Mouse (Mus musculus): ENCODE measurements around the gene Ptms. TPM values are rescaled to one million over a fixed set of nuclear protein-coding genes. Genes with fewer than 3 reads are reported as not detected.
"Not testable (repeated sequence)": the region's sequence is repeated elsewhere in the genome, so short reads cannot be mapped to it uniquely, and the experiment has no call there.

The Ptms gene
- polyA plus RNA-seq, 1 experiment from 2014 or later: 802 TPM

DNA sequence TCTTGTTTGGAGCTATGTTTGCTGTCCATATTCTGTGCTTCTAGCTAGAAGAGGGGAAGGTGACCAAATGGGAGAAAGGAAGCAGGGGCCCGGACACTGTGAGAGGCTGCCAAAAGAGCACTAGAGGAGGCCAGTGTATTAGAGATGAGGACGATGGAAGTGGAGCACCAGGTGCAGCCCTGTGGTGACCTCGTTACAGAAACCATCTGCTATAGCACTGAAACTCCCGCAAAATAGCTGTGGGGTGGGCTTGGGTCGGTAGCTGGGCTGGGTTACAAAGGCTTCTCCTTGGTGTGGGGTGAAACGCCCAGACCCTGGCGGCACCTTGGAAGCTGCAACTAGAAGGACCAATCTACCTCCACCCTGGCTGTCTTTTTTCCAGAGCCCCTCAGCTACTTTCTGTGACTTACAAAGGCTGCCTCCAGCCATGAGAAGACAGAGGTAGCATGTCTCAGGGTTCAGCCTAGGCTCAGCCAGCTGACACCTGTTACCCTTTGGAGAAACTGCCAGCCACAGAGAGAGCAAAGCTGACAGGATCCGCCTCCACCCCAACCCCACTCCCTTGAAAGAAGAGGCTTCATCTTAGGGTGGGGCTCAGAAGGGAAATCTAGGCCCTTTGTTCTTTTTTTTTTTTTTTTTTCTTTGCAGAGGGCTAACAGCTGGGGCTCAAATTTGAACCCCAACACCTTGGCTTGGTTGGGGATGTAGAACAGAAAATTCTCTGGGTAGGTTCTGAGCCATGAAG lies 19.7 kb downstream of the Ptms start:
- no peak overlapping the region for H3K4me3 ChIP-seq (replicated peaks)
- no peaks in the 10 kb centered on the region for H3K27me3 ChIP-seq
- no peak overlapping the region for H3K9ac ChIP-seq (replicated peaks)
- H3K9me3 ChIP-seq: no peaks in the 10 kb centered on the region
- ATAC-seq: no peak
- H3K36me3 ChIP-seq: no peaks in the 10 kb centered on the region
- 48% methylated on average over 8 of the region's 8 CpGs for whole genome bisulfite sequencing
- no peak overlapping the region for H3K4me2 ChIP-seq (replicated peaks)
- peaks cover 23% of the 10 kb centered on the region for H3K4me1 ChIP-seq (replicated peaks)
- no peak overlapping the region for H3K27ac ChIP-seq

DNA sequence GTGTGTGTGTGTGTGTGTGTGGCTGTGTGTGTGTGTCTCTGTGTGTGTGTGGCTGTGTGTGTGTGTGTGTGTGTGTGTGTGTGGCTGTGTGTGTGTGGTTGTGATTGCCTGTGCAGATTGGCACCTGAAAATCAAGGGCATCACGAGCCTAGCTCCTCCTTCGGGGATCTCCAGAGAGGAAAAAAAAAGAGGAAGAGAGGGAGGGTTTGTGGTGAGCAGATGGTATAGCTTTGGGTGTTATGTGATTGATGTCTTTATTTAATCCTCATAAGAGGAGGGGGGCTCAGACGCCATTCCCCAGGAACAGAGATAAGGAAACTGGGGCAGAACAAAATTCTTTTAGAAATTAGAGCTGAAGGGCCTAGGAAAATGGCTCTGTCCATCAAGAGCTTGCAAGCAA lies 21.5 kb downstream of the Ptms start:
- 30% methylated on average over 3 of the region's 3 CpGs for WGBS
- H3K4me1 ChIP-seq (replicated peaks): peaks cover 12% of the 10 kb centered on the region
- H3K4me2 ChIP-seq (replicated peaks): no peak overlapping the region
- no peak overlapping the region for H3K9ac ChIP-seq (replicated peaks)
- no peaks in the 10 kb centered on the region for H3K9me3 ChIP-seq
- no peak overlapping the region for H3K4me3 ChIP-seq (replicated peaks)
- no peak overlapping the region for H3K27ac ChIP-seq
- H3K27me3 ChIP-seq: no peaks in the 10 kb centered on the region
- H3K36me3 ChIP-seq: no peaks in the 10 kb centered on the region
- ATAC-seq: no peak

DNA sequence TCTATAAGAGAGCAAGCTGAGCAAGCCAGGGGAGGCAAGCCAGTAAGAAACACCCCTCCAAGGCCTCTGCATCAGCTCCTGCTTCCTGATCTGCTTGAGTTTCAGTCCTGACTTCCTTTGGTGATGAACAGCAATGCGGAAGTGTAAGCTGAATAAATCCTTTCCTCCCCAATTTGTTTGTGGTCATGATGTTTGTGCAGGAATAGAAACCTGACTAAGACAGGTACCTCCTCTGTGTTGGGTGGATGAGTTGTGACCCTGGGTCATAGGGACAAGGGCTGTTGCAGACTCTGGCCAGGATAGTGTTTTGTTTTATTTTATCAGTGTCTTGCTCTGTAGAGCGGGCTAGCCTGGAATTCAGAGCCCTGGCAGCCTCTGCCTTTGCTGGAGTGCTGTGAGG lies 25.8 kb downstream of the Ptms start:
- H3K9ac ChIP-seq (replicated peaks); H3K9me3 ChIP-seq; H3K4me3 ChIP-seq (replicated peaks); H3K36me3 ChIP-seq; H3K27ac ChIP-seq; H3K4me1 ChIP-seq (replicated peaks); ATAC-seq; H3K4me2 ChIP-seq (replicated peaks); H3K27me3 ChIP-seq: not testable (repeated sequence)
- WGBS: 90% methylated on average over 2 of the region's 2 CpGs

DNA sequence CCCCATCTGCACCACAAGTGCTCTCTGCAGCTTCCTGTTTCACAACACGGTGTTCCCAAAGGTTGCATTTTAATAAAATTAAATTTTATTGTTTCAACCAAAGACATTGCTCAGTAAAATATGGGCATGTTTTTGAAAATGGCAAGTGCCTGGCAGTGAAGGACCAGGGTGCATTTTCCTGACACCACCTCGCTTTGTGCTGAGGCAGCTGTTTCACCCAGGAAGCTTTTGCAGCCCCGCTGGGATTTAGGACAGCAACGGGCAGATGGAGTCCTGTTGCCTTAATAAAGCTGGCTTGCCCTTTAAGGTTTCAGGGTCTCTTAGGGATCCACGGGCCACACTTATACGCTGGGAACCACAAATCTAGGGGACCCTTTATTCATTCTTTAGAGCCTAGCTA lies 28.9 kb downstream of the Ptms start:
- Histone ChIP-seq H3K4me3 (replicated peaks) (no peak overlapping the region), H3K9me3 (no peaks in the 10 kb centered on the region), H3K4me1 (replicated peaks) (no peaks in the 10 kb centered on the region), H3K4me2 (replicated peaks) (no peak overlapping the region), H3K27me3 (no peaks in the 10 kb centered on the region), H3K27ac (no peak overlapping the region), H3K9ac (replicated peaks) (no peak overlapping the region), H3K36me3 (no peaks in the 10 kb centered on the region)
- 60% methylated on average over 6 of the region's 6 CpGs for WGBS
- no peak for ATAC-seq

DNA sequence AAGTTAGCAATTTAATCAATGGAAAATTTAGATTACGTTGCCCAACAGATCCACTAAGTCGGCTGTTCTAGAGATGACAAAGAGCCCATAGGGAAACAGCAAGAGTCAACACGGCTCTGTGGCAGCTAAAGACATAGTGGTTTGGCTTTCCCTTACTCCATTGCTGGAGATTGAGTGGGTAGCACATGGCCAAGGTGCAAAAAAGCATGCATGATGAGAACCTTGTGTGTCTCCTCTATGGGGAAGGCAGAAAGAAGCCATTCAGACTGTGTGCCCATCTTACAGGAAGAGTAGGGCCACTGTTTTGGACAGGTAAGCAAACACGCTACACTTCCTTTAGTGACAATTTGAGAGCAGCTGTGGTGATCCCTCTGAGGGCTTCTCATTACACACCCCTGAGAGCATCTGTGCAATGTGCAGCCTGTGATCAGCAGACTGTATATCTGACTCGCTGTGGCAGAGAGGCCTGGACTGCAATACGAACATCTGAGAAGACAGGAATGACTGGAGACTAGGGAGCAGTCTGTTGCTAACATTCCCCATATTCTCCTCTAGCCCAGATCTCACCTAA lies 31.3 kb downstream of the Ptms start:
- no peaks in the 10 kb centered on the region for H3K27me3 ChIP-seq
- ATAC-seq: no peak
- H3K4me2 ChIP-seq (replicated peaks): no peak overlapping the region
- no peaks in the 10 kb centered on the region for H3K4me1 ChIP-seq (replicated peaks)
- no peaks in the 10 kb centered on the region for H3K9me3 ChIP-seq
- no peak overlapping the region for H3K27ac ChIP-seq
- H3K4me3 ChIP-seq (replicated peaks): no peak overlapping the region
- no peaks in the 10 kb centered on the region for H3K36me3 ChIP-seq
- no peak overlapping the region for H3K9ac ChIP-seq (replicated peaks)
- 92% methylated on average over 6 of the region's 6 CpGs for WGBS

DNA sequence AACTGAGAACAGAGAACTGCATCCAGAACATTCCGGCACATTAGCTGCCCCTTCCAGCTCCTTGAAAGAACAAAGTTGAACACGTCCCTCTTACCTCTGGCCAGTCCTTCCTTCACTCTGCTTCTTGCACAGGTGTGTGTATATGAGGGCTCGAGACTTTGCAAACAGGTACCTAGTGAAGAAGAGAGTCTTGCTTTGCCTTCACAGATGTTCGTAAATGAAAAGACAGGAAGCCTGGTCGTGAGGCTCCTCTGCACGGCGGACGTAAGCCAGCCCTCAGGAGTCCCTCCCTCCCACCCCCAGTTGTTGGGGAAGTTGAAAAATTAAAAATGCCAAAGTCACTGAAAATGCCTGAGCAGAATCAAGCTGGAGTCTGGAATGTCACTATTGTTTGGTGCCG lies 31.9 kb downstream of the Ptms start, which contains the start of gene Cd4:
Gene Cd4 (minus strand): TSS at position 236 of the 400 bp plus-strand sequence.
- WGBS: 92% methylated on average over 9 of the region's 9 CpGs
- no peak within 1 kb of the TSS for H3K4me3 ChIP-seq (replicated peaks)

DNA sequence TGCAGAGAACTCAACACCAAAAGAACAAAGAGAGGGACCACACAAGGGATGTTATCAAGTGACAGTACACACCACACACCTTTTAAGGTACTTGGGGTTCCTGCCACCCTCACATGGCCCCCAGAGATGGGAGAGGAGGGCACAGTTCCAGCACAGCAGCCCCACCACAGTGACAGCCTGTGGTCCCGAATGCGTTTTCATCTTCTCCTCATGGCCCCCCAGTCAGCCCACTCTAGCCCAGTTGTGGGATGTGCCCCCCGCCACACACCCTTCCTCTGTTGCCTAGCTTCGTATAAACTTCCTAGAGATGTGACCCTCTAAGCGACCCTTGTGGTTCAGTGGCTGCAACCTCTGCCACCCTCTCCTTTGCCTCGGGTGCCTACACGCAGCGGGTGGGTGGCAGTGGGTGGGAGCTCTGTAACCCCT lies 33.9 kb downstream of the Ptms start:
- H3K27me3 ChIP-seq: no peaks in the 10 kb centered on the region
- no peak for ATAC-seq
- no peak overlapping the region for H3K9ac ChIP-seq (replicated peaks)
- H3K4me1 ChIP-seq (replicated peaks): no peaks in the 10 kb centered on the region
- H3K4me2 ChIP-seq (replicated peaks): no peak overlapping the region
- no peaks in the 10 kb centered on the region for H3K36me3 ChIP-seq
- 94% methylated on average over 8 of the region's 8 CpGs for WGBS
- no peak overlapping the region for H3K4me3 ChIP-seq (replicated peaks)
- H3K9me3 ChIP-seq: no peaks in the 10 kb centered on the region
- H3K27ac ChIP-seq: no peak overlapping the region

More for the DNA sequence above, 31.9 kb downstream of the Ptms start, which contains the start of gene Cd4:
- Histone ChIP-seq H3K36me3 (no peaks in the 10 kb centered on the region), H3K4me2 (replicated peaks) (no peak within 1 kb of the TSS), H3K4me1 (replicated peaks) (no peaks in the 10 kb centered on the region), H3K27me3 (no peaks in the 10 kb centered on the region), H3K9me3 (no peaks in the 10 kb centered on the region), H3K27ac (no peak within 1 kb of the TSS), H3K9ac (replicated peaks) (no peak within 1 kb of the TSS)
- ATAC-seq: no peak

DNA sequence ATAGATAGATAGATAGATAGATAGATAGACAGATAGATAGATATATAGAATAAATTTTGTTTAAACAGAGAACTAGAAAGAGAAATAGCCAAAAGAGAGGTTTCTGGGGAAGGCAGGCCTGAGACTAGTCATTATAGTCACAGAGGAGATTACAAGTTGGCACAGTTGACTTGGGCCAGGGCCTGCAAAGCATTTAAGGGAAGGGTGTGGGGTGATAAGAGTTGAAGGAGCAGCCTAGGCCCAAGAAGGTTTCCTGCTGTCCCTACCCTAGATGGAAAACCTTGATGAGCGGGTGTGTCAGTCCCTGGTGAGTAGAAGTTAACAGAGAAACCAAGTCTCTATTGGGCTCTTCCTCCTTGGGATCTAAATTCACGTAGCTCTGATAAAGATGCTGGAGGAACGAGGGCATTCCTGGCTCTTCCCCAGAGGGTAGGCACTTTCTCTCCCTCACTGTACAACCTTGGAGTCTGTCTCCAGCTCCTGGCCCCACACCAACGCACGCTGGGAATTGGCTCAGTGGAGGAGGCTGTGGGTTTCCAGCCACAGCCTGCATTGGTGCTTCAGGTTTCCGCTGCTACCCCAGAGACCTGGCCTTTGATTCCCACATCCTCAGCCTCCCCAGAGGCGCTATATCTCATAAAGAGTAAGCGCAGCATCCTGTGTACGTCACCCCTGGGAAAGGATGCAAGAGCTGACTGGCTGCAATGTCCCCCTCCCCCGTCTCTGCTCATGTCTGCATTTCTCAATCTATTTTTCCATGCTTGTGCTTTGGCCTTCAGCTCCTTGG lies 35.0 kb downstream of the Ptms start:
- no peak for ATAC-seq
- Histone ChIP-seq H3K4me1 (replicated peaks) (no peaks in the 10 kb centered on the region), H3K9ac (replicated peaks) (no peak overlapping the region), H3K36me3 (no peaks in the 10 kb centered on the region), H3K4me2 (replicated peaks) (no peak overlapping the region), H3K27ac (no peak overlapping the region), H3K9me3 (no peaks in the 10 kb centered on the region), H3K4me3 (replicated peaks) (no peak overlapping the region), H3K27me3 (no peaks in the 10 kb centered on the region)
- WGBS: 80% methylated on average over 10 of the region's 10 CpGs

DNA sequence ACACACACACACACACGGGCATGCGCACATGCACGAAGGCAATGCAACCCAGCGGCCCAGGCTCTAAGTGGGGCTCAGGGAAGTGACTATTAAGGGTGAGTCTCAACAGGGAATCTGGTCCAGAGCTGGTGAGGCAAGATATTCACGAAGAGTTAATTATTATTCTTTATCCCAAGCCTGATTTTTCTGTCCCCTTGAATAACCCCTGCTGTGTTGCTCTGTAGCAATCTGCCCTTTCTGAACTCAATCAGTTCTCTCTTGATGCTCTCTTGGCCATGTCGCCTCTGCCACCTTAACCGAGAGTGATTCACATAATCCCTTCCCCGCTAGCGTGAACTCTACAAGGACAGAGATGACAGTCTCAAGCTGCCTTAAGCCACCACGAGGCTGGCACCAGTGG lies 36.6 kb downstream of the Ptms start:
- Histone ChIP-seq H3K4me3 (replicated peaks) (no peak overlapping the region), H3K36me3 (no peaks in the 10 kb centered on the region), H3K4me2 (replicated peaks) (no peak overlapping the region), H3K9me3 (no peaks in the 10 kb centered on the region), H3K27me3 (no peaks in the 10 kb centered on the region), H3K4me1 (replicated peaks) (no peaks in the 10 kb centered on the region), H3K27ac (no peak overlapping the region), H3K9ac (replicated peaks) (no peak overlapping the region)
- no peak for ATAC-seq
- WGBS: 70% methylated on average over 10 of the region's 10 CpGs

DNA sequence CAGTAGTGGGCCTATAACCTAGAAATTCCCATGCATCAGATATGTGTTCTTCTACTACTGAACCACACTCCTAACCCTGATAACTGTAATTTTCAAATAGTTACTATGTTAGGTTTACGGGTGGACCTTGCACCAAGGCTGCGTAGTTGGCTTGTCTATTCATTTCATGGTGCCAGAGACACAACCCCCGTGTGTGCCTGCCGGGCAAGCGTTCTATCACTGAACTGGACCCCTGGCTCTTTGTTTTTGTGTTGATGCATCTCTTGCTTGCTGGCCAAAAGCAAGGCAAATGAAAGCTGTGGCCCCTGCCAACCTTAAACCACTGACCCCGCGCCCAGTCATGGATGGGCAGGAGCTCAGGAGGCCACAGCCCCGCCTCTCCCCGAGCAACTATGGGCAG lies 38.1 kb downstream of the Ptms start:
- H3K4me1 ChIP-seq (replicated peaks): no peaks in the 10 kb centered on the region
- no peak for ATAC-seq
- H3K27ac ChIP-seq: no peak overlapping the region
- no peak overlapping the region for H3K4me3 ChIP-seq (replicated peaks)
- no peak overlapping the region for H3K9ac ChIP-seq (replicated peaks)
- no peaks in the 10 kb centered on the region for H3K27me3 ChIP-seq
- no peaks in the 10 kb centered on the region for H3K9me3 ChIP-seq
- H3K4me2 ChIP-seq (replicated peaks): no peak overlapping the region
- no peaks in the 10 kb centered on the region for H3K36me3 ChIP-seq
- WGBS: 93% methylated on average over 9 of the region's 9 CpGs

DNA sequence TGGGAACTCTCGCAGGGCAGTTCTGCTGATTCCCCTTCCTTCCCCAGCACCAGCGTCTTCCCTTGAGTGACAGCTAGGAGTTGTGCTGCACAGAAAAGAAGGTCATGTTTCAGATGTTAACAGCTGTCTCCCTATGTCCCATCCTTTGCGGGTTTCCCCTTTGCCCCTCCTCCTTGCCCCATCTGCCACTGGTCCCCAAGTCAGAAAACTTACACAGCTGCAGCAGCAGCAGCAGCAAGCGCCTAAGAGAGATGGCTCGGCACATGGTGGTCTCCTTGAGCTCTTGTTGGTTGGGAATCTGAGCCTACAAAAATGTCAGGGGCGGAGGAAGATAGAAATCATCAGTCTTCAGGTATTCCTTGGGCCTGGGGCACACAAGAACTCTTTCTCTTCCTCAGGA lies 40.5 kb downstream of the Ptms start:
- Histone ChIP-seq H3K4me2 (replicated peaks) (no peak overlapping the region), H3K4me1 (replicated peaks) (no peaks in the 10 kb centered on the region), H3K4me3 (replicated peaks) (no peak overlapping the region), H3K27ac (no peak overlapping the region), H3K36me3 (no peaks in the 10 kb centered on the region), H3K9me3 (no peaks in the 10 kb centered on the region), H3K27me3 (no peaks in the 10 kb centered on the region), H3K9ac (replicated peaks) (no peak overlapping the region)
- ATAC-seq: no peak
- WGBS: 72% methylated on average over 6 of the region's 6 CpGs

DNA sequence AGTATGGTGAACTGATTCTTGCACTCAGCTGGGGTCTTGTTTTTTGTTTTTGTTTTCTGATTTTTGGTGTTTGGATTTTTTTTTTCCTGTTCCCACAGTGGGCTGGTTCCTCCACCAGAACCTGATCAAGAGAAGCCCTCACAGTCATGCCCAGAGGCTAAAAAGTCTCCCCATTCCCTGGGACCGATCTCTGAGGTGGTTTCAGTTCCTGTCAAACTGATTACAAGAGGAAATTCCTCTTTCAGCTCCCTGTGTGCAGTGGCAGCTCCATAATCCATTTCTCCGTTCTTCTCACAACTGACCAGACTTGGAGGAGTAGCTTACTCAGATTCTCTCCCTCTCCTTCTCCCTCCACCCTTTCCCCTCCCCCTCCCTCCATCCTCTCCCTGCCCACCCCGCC lies 45.6 kb downstream of the Ptms start:
- 58% methylated on average over 2 of the region's 3 CpGs for WGBS
- Histone ChIP-seq H3K9ac (replicated peaks) (no peak overlapping the region), H3K36me3 (no peaks in the 10 kb centered on the region), H3K27me3 (no peaks in the 10 kb centered on the region), H3K4me3 (replicated peaks) (no peak overlapping the region), H3K4me1 (replicated peaks) (no peaks in the 10 kb centered on the region), H3K9me3 (no peaks in the 10 kb centered on the region), H3K4me2 (replicated peaks) (no peak overlapping the region), H3K27ac (no peak overlapping the region)
- no peak for ATAC-seq
